In the genomic region with DNA sequence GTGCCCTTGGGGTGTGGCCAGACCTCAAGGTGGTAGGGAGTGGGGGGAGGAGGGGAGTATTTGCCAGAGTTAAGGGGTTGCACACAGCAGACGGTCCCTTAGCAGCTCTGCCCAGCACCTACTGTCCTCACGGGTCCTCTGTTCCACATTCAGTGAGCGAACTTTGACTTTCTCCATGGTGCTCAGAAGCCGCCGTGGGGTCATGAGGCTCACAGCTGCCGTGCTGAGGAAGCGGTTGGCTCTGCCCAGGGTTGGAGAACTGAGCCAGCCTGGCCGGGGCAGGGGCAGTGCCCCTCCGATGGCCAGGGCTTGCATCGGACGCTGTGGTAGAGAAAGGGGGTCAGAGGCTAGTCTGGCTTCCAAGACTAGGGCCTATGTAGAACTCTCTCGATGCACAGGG, we compare ENCODE assay signal across 23 mouse cellular contexts. TPM values are rescaled to one million over a fixed set of nuclear protein-coding genes. Genes with fewer than 3 reads are reported as not detected.
DNase-seq lines count a peak whose midpoint lies in the region; ATAC-seq lines count a peak whose summit lies in the region.
"Had no signal": no experiment of that assay in that cellular context is flagged by ENCODE, and none has a peak within 500 bp of the region (broad histone marks: within the 10 kb centered on the region; RNA-seq: fewer than 3 reads in every experiment).

No protein-coding gene starts in this region.

- no peak overlapping the region for H3K4me2 ChIP-seq in embryonic facial prominence, embryonic 12.5 days (replicated peaks)
- no peak overlapping the region for H3K4me2 ChIP-seq in liver, embryonic 12.5 days
- H3K4me2 ChIP-seq in embryonic facial prominence, embryonic 13.5 days = no peak overlapping the region
- H3K4me2 ChIP-seq: heart, embryonic 13.5 days; hindbrain, embryonic 14.5 days had no signal

- 0 out of 2 replicates have a peak overlapping the region, but pooled peaks have one; percentile 10 for H3K9ac ChIP-seq in embryonic facial prominence, embryonic 12.5 days
- H3K9ac ChIP-seq in liver, embryonic 12.5 days = no peak overlapping the region
- H3K9ac ChIP-seq in embryonic facial prominence, embryonic 13.5 days = 0 out of 2 replicates have a peak overlapping the region, but pooled peaks have one; percentile 16
- H3K9ac ChIP-seq: forebrain, postnatal 0 days; heart, embryonic 13.5 days; hindbrain, embryonic 14.5 days had no signal

- no peaks in the 10 kb centered on the region for H3K4me1 ChIP-seq in embryonic facial prominence, embryonic 12.5 days
- H3K4me1 ChIP-seq in embryonic facial prominence, embryonic 10.5 days = no peaks in the 10 kb centered on the region
- H3K4me1 ChIP-seq in liver, embryonic 12.5 days = peaks cover 54% of the 10 kb centered on the region
- 0 out of 2 replicates have a peak, but pooled peaks cover 3% of the 10 kb centered on the region for H3K4me1 ChIP-seq in embryonic facial prominence, embryonic 13.5 days

- no peak for DNase-seq in embryonic facial prominence, embryonic 10.5 days (ENCODE audit: low spot score)
- DNase-seq in liver = no peak
- peak; percentile 2 for DNase-seq in right cerebral cortex, postnatal 14 days
- no peak for DNase-seq in right cerebral cortex, postnatal 25 days
- DNase-seq: cerebellum, adult 18-20 months; cerebellum, adult 9-10 months; forebrain, postnatal 0 days; gastrocnemius, postnatal 36 days; heart, adult 2 months; heart, postnatal 14 days; heart, postnatal 4 days had no signal

- H3K4me3 ChIP-seq in embryonic facial prominence, embryonic 12.5 days = no peak overlapping the region
- no peak overlapping the region for H3K4me3 ChIP-seq in embryonic facial prominence, embryonic 10.5 days
- H3K4me3 ChIP-seq in liver, embryonic 12.5 days = no peak overlapping the region
- no peak overlapping the region for H3K4me3 ChIP-seq in embryonic facial prominence, embryonic 13.5 days
- H3K4me3 ChIP-seq: heart, adult 2 months; heart, embryonic 10.5 days; heart, embryonic 13.5 days had no signal

- no peak for ATAC-seq in embryonic facial prominence, embryonic 12.5 days (ENCODE audit: insufficient number of reproducible peaks, insufficient read depth, low FRiP score, low TSS enrichment)
- ATAC-seq in liver, embryonic 12.5 days = no peak
- ATAC-seq in embryonic facial prominence, embryonic 13.5 days (ENCODE audit: insufficient number of reproducible peaks, insufficient read depth, low FRiP score, low TSS enrichment, low read depth) = no peak
- ATAC-seq in erythroid progenitor cell, adult 5-6 weeks (replicated peaks; ENCODE audit: low FRiP score, poor library complexity, severe bottlenecking) = no peak
- ATAC-seq: activated CD4-positive, CD25-positive, alpha-beta regulatory T cell, adult 4 months; CD4-positive, CD25-positive, alpha-beta regulatory T cell, adult 4 months; forebrain, embryonic 14.5 days; forebrain, postnatal 0 days; hindbrain, postnatal 0 days; inflammation-experienced regulatory T-cells, adult 6 months had no signal

- H3K27ac ChIP-seq in embryonic facial prominence, embryonic 12.5 days = no peak overlapping the region
- H3K27ac ChIP-seq in embryonic facial prominence, embryonic 10.5 days (replicated peaks) = no peak overlapping the region
- 0 out of 2 replicates have a peak overlapping the region, but pooled peaks have one; percentile 9 for H3K27ac ChIP-seq in liver, embryonic 12.5 days
- no peak overlapping the region for H3K27ac ChIP-seq in embryonic facial prominence, embryonic 13.5 days
- H3K27ac ChIP-seq: heart, adult 2 months; heart, embryonic 10.5 days; heart, embryonic 13.5 days; hindbrain, embryonic 14.5 days; hindbrain, postnatal 0 days had no signal

- no peaks in the 10 kb centered on the region for H3K27me3 ChIP-seq in embryonic facial prominence, embryonic 12.5 days
- H3K27me3 ChIP-seq in embryonic facial prominence, embryonic 10.5 days (replicated peaks; ENCODE audit: low read depth, poor library complexity, severe bottlenecking) = no peaks in the 10 kb centered on the region
- no peaks in the 10 kb centered on the region for H3K27me3 ChIP-seq in liver, embryonic 12.5 days (replicated peaks)
- no peaks in the 10 kb centered on the region for H3K27me3 ChIP-seq in embryonic facial prominence, embryonic 13.5 days
- H3K27me3 ChIP-seq: heart, embryonic 13.5 days had no signal

- no peaks in the 10 kb centered on the region for H3K9me3 ChIP-seq in embryonic facial prominence, embryonic 12.5 days
- H3K9me3 ChIP-seq in embryonic facial prominence, embryonic 10.5 days = no peaks in the 10 kb centered on the region
- H3K9me3 ChIP-seq in liver, embryonic 12.5 days (replicated peaks) = no peaks in the 10 kb centered on the region
- no peaks in the 10 kb centered on the region for H3K9me3 ChIP-seq in embryonic facial prominence, embryonic 13.5 days
- H3K9me3 ChIP-seq: heart, embryonic 10.5 days; heart, embryonic 13.5 days had no signal

- H3K36me3 ChIP-seq in embryonic facial prominence, embryonic 12.5 days = peaks cover 68% of the 10 kb centered on the region
- peaks cover 80% of the 10 kb centered on the region for H3K36me3 ChIP-seq in embryonic facial prominence, embryonic 10.5 days (replicated peaks)
- H3K36me3 ChIP-seq in liver, embryonic 12.5 days = peaks cover 100% of the 10 kb centered on the region
- H3K36me3 ChIP-seq in embryonic facial prominence, embryonic 13.5 days = peaks cover 80% of the 10 kb centered on the region

- whole genome bisulfite sequencing in embryonic facial prominence, embryonic 12.5 days = 89% methylated on average over 12 of the region's 12 CpGs
- 89% methylated on average over 12 of the region's 12 CpGs for WGBS in embryonic facial prominence, embryonic 10.5 days
- 69% methylated on average over 12 of the region's 12 CpGs for WGBS in liver, embryonic 12.5 days (ENCODE audit: insufficient replicate concordance)
- 88% methylated on average over 12 of the region's 12 CpGs for WGBS in embryonic facial prominence, embryonic 13.5 days

RNA-seq across cellular contexts. Expression of a gene that starts 10.4 kb away (rescaled TPM):
- 3.1 and 4.2 TPM in 2 replicates for polyA plus RNA-seq in embryonic facial prominence, embryonic 12.5 days (2016; fragmentation: Nextera tagmentation; extraction: Ambion mirVana)
- 2.7 and 2.8 TPM in 2 replicates for polyA plus RNA-seq in embryonic facial prominence, embryonic 10.5 days (2016; fragmentation: Nextera tagmentation; extraction: Ambion mirVana)
- polyA plus RNA-seq in liver, embryonic 12.5 days (2016; fragmentation: Nextera tagmentation; extraction: Ambion mirVana) = 2.2 and 2.5 TPM in 2 replicates
- polyA plus RNA-seq in embryonic facial prominence, embryonic 13.5 days (2015; fragmentation: Nextera tagmentation; extraction: Ambion mirVana) = 3.4 and 3.7 TPM in 2 replicates
- 2.2 TPM in 1 of 2 replicates, not detected in the other for total RNA-seq in erythroid progenitor cell, adult 5-6 weeks (2015; ENCODE audit: low replicate concordance)
- total RNA-seq in erythroid progenitor cell, adult 5-6 weeks (2017; ENCODE audit: low replicate concordance) = 1.1 and 3.6 TPM in 2 replicates

RNA-seq across cellular contexts. Expression of a gene that starts 14.3 kb away (rescaled TPM):
- polyA plus RNA-seq in embryonic facial prominence, embryonic 12.5 days (2016; fragmentation: Nextera tagmentation; extraction: Ambion mirVana) = 25.1 and 28.8 TPM in 2 replicates
- polyA plus RNA-seq in embryonic facial prominence, embryonic 10.5 days (2016; fragmentation: Nextera tagmentation; extraction: Ambion mirVana) = 23.3 and 26.1 TPM in 2 replicates
- 22.1 and 22.6 TPM in 2 replicates for polyA plus RNA-seq in liver, embryonic 12.5 days (2016; fragmentation: Nextera tagmentation; extraction: Ambion mirVana)
- 27.4 and 31.5 TPM in 2 replicates for polyA plus RNA-seq in embryonic facial prominence, embryonic 13.5 days (2015; fragmentation: Nextera tagmentation; extraction: Ambion mirVana)
- 5.8 and 5.9 TPM in 2 replicates for total RNA-seq in erythroid progenitor cell, adult 5-6 weeks (2015; ENCODE audit: low replicate concordance)
- 6.4 and 13.9 TPM in 2 replicates for total RNA-seq in erythroid progenitor cell, adult 5-6 weeks (2017; ENCODE audit: low replicate concordance)

RNA-seq across cellular contexts. Expression of a gene that starts 16.9 kb away (rescaled TPM):
- polyA plus RNA-seq in embryonic facial prominence, embryonic 12.5 days (2016; fragmentation: Nextera tagmentation; extraction: Ambion mirVana) = 0.29 and 0.31 TPM in 2 replicates
- polyA plus RNA-seq in embryonic facial prominence, embryonic 10.5 days (2016; fragmentation: Nextera tagmentation; extraction: Ambion mirVana) = 0.43 and 0.69 TPM in 2 replicates
- 14.5 and 15.7 TPM in 2 replicates for polyA plus RNA-seq in liver, embryonic 12.5 days (2016; fragmentation: Nextera tagmentation; extraction: Ambion mirVana)
- 0.38 and 1.0 TPM in 2 replicates for polyA plus RNA-seq in embryonic facial prominence, embryonic 13.5 days (2015; fragmentation: Nextera tagmentation; extraction: Ambion mirVana)
- total RNA-seq in erythroid progenitor cell, adult 5-6 weeks (2015; ENCODE audit: low replicate concordance) = 22.0 and 63.3 TPM in 2 replicates
- 7.7 and 14.1 TPM in 2 replicates for total RNA-seq in erythroid progenitor cell, adult 5-6 weeks (2017; ENCODE audit: low replicate concordance)
- total RNA-seq: gastrocnemius, postnatal 36 days; heart, adult 2 months; heart, postnatal 4 days; hindbrain, postnatal 0 days had no signal
- polyA plus RNA-seq: forebrain, embryonic 14.5 days; forebrain, postnatal 0 days; hindbrain, embryonic 14.5 days; hindbrain, postnatal 0 days had no signal

RNA-seq across cellular contexts. Expression of a gene that starts 19.8 kb away (rescaled TPM):
- 34.5 and 38.2 TPM in 2 replicates for polyA plus RNA-seq in embryonic facial prominence, embryonic 12.5 days (2016; fragmentation: Nextera tagmentation; extraction: Ambion mirVana)
- 32.7 and 34.1 TPM in 2 replicates for polyA plus RNA-seq in embryonic facial prominence, embryonic 10.5 days (2016; fragmentation: Nextera tagmentation; extraction: Ambion mirVana)
- 96.6 and 101 TPM in 2 replicates for polyA plus RNA-seq in liver, embryonic 12.5 days (2016; fragmentation: Nextera tagmentation; extraction: Ambion mirVana)
- polyA plus RNA-seq in embryonic facial prominence, embryonic 13.5 days (2015; fragmentation: Nextera tagmentation; extraction: Ambion mirVana) = 31.2 and 36.2 TPM in 2 replicates
- total RNA-seq in erythroid progenitor cell, adult 5-6 weeks (2015; ENCODE audit: low replicate concordance) = 1,337 and 1,464 TPM in 2 replicates
- total RNA-seq in erythroid progenitor cell, adult 5-6 weeks (2017; ENCODE audit: low replicate concordance) = 890 and 970 TPM in 2 replicates

RNA-seq across cellular contexts. Expression of a gene that starts 31.0 kb away (rescaled TPM):
- 54.7 and 55.0 TPM in 2 replicates for polyA plus RNA-seq in embryonic facial prominence, embryonic 12.5 days (2016; fragmentation: Nextera tagmentation; extraction: Ambion mirVana)
- 68.3 and 72.8 TPM in 2 replicates for polyA plus RNA-seq in embryonic facial prominence, embryonic 10.5 days (2016; fragmentation: Nextera tagmentation; extraction: Ambion mirVana)
- polyA plus RNA-seq in liver, embryonic 12.5 days (2016; fragmentation: Nextera tagmentation; extraction: Ambion mirVana) = 199 and 215 TPM in 2 replicates
- polyA plus RNA-seq in embryonic facial prominence, embryonic 13.5 days (2015; fragmentation: Nextera tagmentation; extraction: Ambion mirVana) = 40.8 and 45.6 TPM in 2 replicates
- 265 and 389 TPM in 2 replicates for total RNA-seq in erythroid progenitor cell, adult 5-6 weeks (2015; ENCODE audit: low replicate concordance)
- total RNA-seq in erythroid progenitor cell, adult 5-6 weeks (2017; ENCODE audit: low replicate concordance) = 454 and 497 TPM in 2 replicates
